Mouse (Mus musculus) liver, adult 2 months (tissue): Measurements from ENCODE around the gene Aaed1. TPM values are rescaled to one million over a fixed set of nuclear protein-coding genes. Genes with fewer than 3 reads are reported as not detected.

Experiments
- DNase-seq: peaks from one replicate; pipeline ENCODE4 v3.0.0-alpha.2; 2011; ENCODE audit warnings: low read depth, low spot score; ENCODE audit errors: extremely low read depth
- H3K27ac ChIP-seq: fragments of 200-500 bp; replicated peaks from 2 replicates; pipeline ENCODE4 v1.5.1; 2012; ENCODE audit warnings: low read depth, mild to moderate bottlenecking, control low read depth, inconsistent platforms, low read length; ENCODE audit not compliant: insufficient read depth
- H3K27me3 ChIP-seq: fragments of 200-500 bp; 2 replicates; pipeline ENCODE4 v1.6.1; 2012; ENCODE audit warnings: mild to moderate bottlenecking, moderate library complexity, low read length, inconsistent platforms; ENCODE audit not compliant: control insufficient read depth, insufficient read depth
- H3K36me3 ChIP-seq: fragments of 200-500 bp; 2 replicates; pipeline ENCODE4 v1.6.1; 2012; ENCODE audit warnings: low read length, inconsistent platforms; ENCODE audit not compliant: control insufficient read depth, insufficient read depth
- H3K4me1 ChIP-seq: fragments of 200-500 bp; 2 replicates; pipeline ENCODE4 v1.6.1; 2011; ENCODE audit warnings: low read length; ENCODE audit not compliant: control insufficient read depth, insufficient read depth
- H3K4me3 ChIP-seq: fragments of 200-500 bp; 2 replicates; pipeline ENCODE4 v1.5.1; 2011; ENCODE audit warnings: low read depth, mild to moderate bottlenecking, control low read depth, low read length, moderate library complexity; ENCODE audit not compliant: insufficient read depth
- H3K79me2 ChIP-seq: fragments of 200-500 bp; 2 replicates; pipeline ENCODE4 v1.6.1; 2012; ENCODE audit warnings: inconsistent platforms, mild to moderate bottlenecking, low read length, moderate library complexity; ENCODE audit not compliant: control insufficient read depth, insufficient read depth
- H3K9ac ChIP-seq: fragments of 200-500 bp; 2 replicates; pipeline ENCODE4 v1.6.1; 2012; ENCODE audit warnings: low read depth, mild to moderate bottlenecking, control low read depth, inconsistent platforms, low read length
- CTCF ChIP-seq: fragments of 200-500 bp; IDR thresholded peaks from 2 replicates; pipeline ENCODE4 v1.5.1; 2011; ENCODE audit warnings: low read depth, low read length, control low read depth
- POLR2A ChIP-seq: fragments of 200-500 bp; IDR thresholded peaks from 2 replicates; pipeline ENCODE4 v1.6.1; 2011; ENCODE audit warnings: low read length, control low read depth; ENCODE audit not compliant: insufficient read depth; ENCODE audit errors: extremely low read depth
- WGBS: fragments of 180-500 bp; shearing (Covaris S2); methylation state at CpG from one replicate; pipeline ENCODE4 v1.1.7; 2018; 5-methylcytosine and 5-hydroxymethylcytosine counted together
- polyA plus RNA-seq: library from polyadenylated mRNA; depleted of rRNA; stranded (reverse); fragments of >200 nt; gene quantifications from 2 replicates; pipeline ENCODE4 v1.2.3, GENCODE M21; 2012
- total RNA-seq: library from RNA; depleted of rRNA; stranded (reverse); fragments of >200 nt; gene quantifications from 2 replicates; pipeline ENCODE4 v1.2.3, GENCODE M21; 2014

Gene Aaed1
- total and polyA plus RNA-seq, 2 experiments, result 20.8 to 83.4 TPM

- Histone ChIP-seq H3K4me3 (no peak overlapping the region), H3K27me3 (no peaks in the 10 kb centered on the region), H3K36me3 (no peaks in the 10 kb centered on the region), H3K9ac (no peak overlapping the region), H3K79me2 (no peaks in the 10 kb centered on the region), H3K4me1 (no peaks in the 10 kb centered on the region), H3K27ac (no peak overlapping the region)
- TF ChIP-seq POLR2A, result no peak
- WGBS, result 89% methylated on average over 8 of the region's 8 CpGs
- no peak for DNase-seq
Observed at GRCm38 (mm10) chr13:64322561-64323281, 10.2 kb upstream of the Aaed1 start.

- Histone ChIP-seq H3K9ac (no peak overlapping the region), H3K4me3 (no peak overlapping the region), H3K79me2 (no peaks in the 10 kb centered on the region), H3K36me3 (no peaks in the 10 kb centered on the region), H3K27ac (peak overlapping the region; percentile 29), H3K27me3 (no peaks in the 10 kb centered on the region), H3K4me1 (no peaks in the 10 kb centered on the region)
- no peak for DNase-seq
- WGBS, result 77% methylated on average over 8 of the region's 8 CpGs
- TF ChIP-seq POLR2A (no peak), CTCF (no peak)
Observed at GRCm38 (mm10) chr13:64320334-64320733, 7.8 kb upstream of the Aaed1 start.

GRCm38 (mm10) chr13:64319782-64320181 is 7.3 kb upstream of the Aaed1 start:
- Histone ChIP-seq H3K27ac (peak overlapping the region; percentile 29), H3K79me2 (no peaks in the 10 kb centered on the region), H3K4me3 (no peak overlapping the region), H3K4me1 (peaks cover 4% of the 10 kb centered on the region; the same call in 1 of the 2 replicates), H3K9ac (no peak overlapping the region), H3K36me3 (no peaks in the 10 kb centered on the region), H3K27me3 (no peaks in the 10 kb centered on the region)
- TF ChIP-seq POLR2A (no peak), CTCF (no peak)
- no peak for DNase-seq

GRCm38 (mm10) chr13:64318355-64318754 is 5.8 kb upstream of the Aaed1 start:
- H3K9ac ChIP-seq, result no peak overlapping the region
- H3K27me3 ChIP-seq, result no peaks in the 10 kb centered on the region
- no peaks in the 10 kb centered on the region for H3K36me3 ChIP-seq
- WGBS, result 26% methylated on average over 2 of the region's 2 CpGs
- H3K4me1 ChIP-seq, result peaks cover 10% of the 10 kb centered on the region
- no peak overlapping the region for H3K4me3 ChIP-seq
- no peaks in the 10 kb centered on the region for H3K79me2 ChIP-seq
- no peak for TF ChIP-seq CTCF
- TF ChIP-seq POLR2A, result no peak
- H3K27ac ChIP-seq, result no peak overlapping the region
- DNase-seq, result peak; percentile 81

- Histone ChIP-seq H3K36me3 (no peaks in the 10 kb centered on the region), H3K9ac (no peak overlapping the region), H3K4me3 (no peak overlapping the region), H3K4me1 (peaks cover 21% of the 10 kb centered on the region), H3K27me3 (no peaks in the 10 kb centered on the region), H3K79me2 (no peaks in the 10 kb centered on the region; the same call in 1 of the 2 replicates), H3K27ac (peak overlapping the region; percentile 76)
- TF ChIP-seq CTCF (peak; percentile 36; the same call in 1 of the 2 replicates), POLR2A (no peak)
- DNase-seq, result peak; percentile 89
- under 1% methylated on average over 3 of the region's 3 CpGs for WGBS
Observed at GRCm38 (mm10) chr13:64315483-64316050, 3.1 kb upstream of the Aaed1 start.

- H3K27me3 ChIP-seq, result no peaks in the 10 kb centered on the region
- no peak overlapping the region for H3K4me3 ChIP-seq
- no peaks in the 10 kb centered on the region for H3K36me3 ChIP-seq
- peak; percentile 99 for DNase-seq
- peak overlapping the region; percentile 57 for H3K27ac ChIP-seq
- peaks cover 8% of the 10 kb centered on the region; the same call in 1 of the 2 replicates for H3K79me2 ChIP-seq
- H3K9ac ChIP-seq, result no peak overlapping the region
- 36% methylated on average over 3 of the region's 3 CpGs for WGBS
- peaks cover 25% of the 10 kb centered on the region for H3K4me1 ChIP-seq
- TF ChIP-seq POLR2A, result no peak
- no peak for TF ChIP-seq CTCF
Observed at GRCm38 (mm10) chr13:64314041-64314440, 1.5 kb upstream of the Aaed1 start.
